Mouse (Mus musculus) megakaryocyte, embryonic 14.5 days (primary cell): ENCODE results near the gene Alg3.

Experiments used
- FLI1 ChIP-seq: IDR thresholded peaks from 2 replicates; pipeline ENCODE4 v1.6.1; 2012; ENCODE audit warnings: low read length, inconsistent platforms, mixed read lengths
- GATA1 ChIP-seq: IDR thresholded peaks from 3 replicates; pipeline ENCODE4 v1.6.1; 2012; ENCODE audit warnings: mixed read lengths, low read length, inconsistent platforms, borderline replicate concordance

GRCm38 (mm10) chr16:20604705-20605104, 6.8 kb downstream of the Alg3 start:
- TF ChIP-seq GATA1, result no peak
- no peak for TF ChIP-seq FLI1
